Mouse (Mus musculus) spleen, adult 2 months (tissue): ENCODE data around the gene Ptpn23.

ENCODE experiments used
- CTCF ChIP-seq: fragments of 200-500 bp; IDR thresholded peaks from 2 replicates; pipeline ENCODE4 v1.5.1; 2011; ENCODE audit warnings: mild to moderate bottlenecking, inconsistent platforms; ENCODE audit not compliant: insufficient read depth, insufficient read length, insufficient replicate concordance; ENCODE audit errors: extremely low read depth
- POLR2A ChIP-seq: fragments of 200-500 bp; IDR thresholded peaks from 2 replicates; pipeline ENCODE4 v1.6.1; 2011; ENCODE audit warnings: low read depth, low read length, inconsistent platforms

DNA sequence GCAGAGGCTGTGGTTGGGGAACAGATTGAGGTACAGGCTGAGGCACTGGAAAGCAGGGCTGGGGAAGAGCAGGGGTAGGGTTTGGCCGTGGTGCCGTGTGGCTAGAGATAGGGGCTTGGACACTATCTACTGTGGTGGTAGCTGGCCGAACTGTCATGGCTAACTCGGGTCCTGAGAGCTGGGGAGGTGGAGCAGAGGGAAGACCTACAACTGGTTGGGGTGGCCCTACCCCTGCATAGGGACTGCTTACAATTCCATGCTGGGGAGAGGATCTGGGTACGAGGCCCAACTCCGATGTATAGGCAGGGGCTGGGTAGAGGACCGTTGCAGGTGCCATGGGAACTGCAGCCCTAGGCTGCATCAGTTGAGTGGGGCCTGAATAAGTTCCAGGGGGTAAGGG lies 20.0 kb downstream of the Ptpn23 start:
- no peak for TF ChIP-seq CTCF
- no peak for TF ChIP-seq POLR2A
